22 mouse cellular contexts compared by ENCODE assay signal in genomic region chr16:9940716-9941115, GRCm38 (mm10). TPM values are rescaled to one million over a fixed set of nuclear protein-coding genes. Genes with fewer than 3 reads are reported as not detected.
DNase-seq lines count a peak whose midpoint lies in the region; ATAC-seq and TF ChIP-seq lines count a peak whose summit lies in the region.
"Had no signal": no experiment of that assay in that cellular context is flagged by ENCODE, and none has a peak within 500 bp of the region (broad histone marks: within the 10 kb centered on the region; RNA-seq: fewer than 3 reads in every experiment).

No protein-coding gene starts in this region.

- H3K9ac ChIP-seq in liver, postnatal 0 days (replicated peaks), result no peak overlapping the region
- H3K9ac ChIP-seq: forebrain, embryonic 13.5 days; heart, embryonic 12.5 days; heart, embryonic 15.5 days; hindbrain, embryonic 14.5 days had no signal

- no peak for ATAC-seq in liver, postnatal 0 days
- ATAC-seq: activated CD4-positive, CD25-positive, alpha-beta regulatory T cell, adult 4 months; forebrain, embryonic 13.5 days; forebrain, embryonic 16.5 days; hindbrain, postnatal 0 days; inflammation-experienced regulatory T-cells, adult 6 months; intestine, embryonic 16.5 days had no signal

- H3K27ac ChIP-seq in liver, postnatal 0 days (ENCODE audit: low read depth), result no peak overlapping the region
- H3K27ac ChIP-seq: forebrain, embryonic 10.5 days; forebrain, embryonic 13.5 days; heart, embryonic 15.5 days; hindbrain, embryonic 14.5 days; hindbrain, postnatal 0 days had no signal

- no peaks in the 10 kb centered on the region for H3K9me3 ChIP-seq in liver, postnatal 0 days (ENCODE audit: low read length)
- H3K9me3 ChIP-seq: forebrain, embryonic 10.5 days; forebrain, embryonic 13.5 days; heart, embryonic 12.5 days; heart, embryonic 15.5 days had no signal

- no peak overlapping the region for H3K4me3 ChIP-seq in liver, postnatal 0 days (ENCODE audit: low read depth, low read length)
- H3K4me3 ChIP-seq: forebrain, embryonic 10.5 days; forebrain, embryonic 13.5 days; heart, embryonic 12.5 days; heart, embryonic 15.5 days had no signal

- no peaks in the 10 kb centered on the region for H3K27me3 ChIP-seq in liver, postnatal 0 days (ENCODE audit: insufficient read depth, low read length)
- H3K27me3 ChIP-seq: forebrain, embryonic 13.5 days; heart, embryonic 12.5 days; heart, embryonic 15.5 days had no signal

- TF ChIP-seq EP300 in liver, postnatal 0 days (IDR thresholded peaks at IDR 0.05; ENCODE audit: low read depth), result no peak

- WGBS in liver, postnatal 0 days (ENCODE audit: insufficient replicate concordance), result 74% methylated on average over 7 of the region's 7 CpGs

- TF ChIP-seq CTCF in liver, postnatal 0 days (IDR thresholded peaks at IDR 0.05; ENCODE audit: low read depth), result no peak

- DNase-seq in cerebellum, adult 11-12 months, result peak; percentile 65
- no peak for DNase-seq in cerebellum, adult 11 months
- DNase-seq in heart, adult 11 months, result peak; percentile 64
- no peak for DNase-seq in heart, postnatal 4 days
- peak; percentile 34 to 47 for DNase-seq in cerebellum, postnatal 10 days
- no peak for DNase-seq in retina, embryonic 14.5 days (ENCODE audit: low spot score)
- no peak for DNase-seq in layer of hippocampus, adult 9-10 months (ENCODE audit: low spot score)
- DNase-seq in liver, postnatal 0 days, result no peak
- DNase-seq: gastrocnemius, postnatal 10 days; heart, adult 18-20 months; heart, postnatal 36 days; kidney, adult 18-20 months had no signal

- H3K4me2 ChIP-seq in liver, postnatal 0 days (ENCODE audit: low read depth, low read length), result no peak overlapping the region
- H3K4me2 ChIP-seq: forebrain, embryonic 13.5 days; heart, embryonic 12.5 days; heart, embryonic 15.5 days; hindbrain, embryonic 14.5 days had no signal

- H3K4me1 ChIP-seq in liver, postnatal 0 days (ENCODE audit: insufficient read depth), result no peaks in the 10 kb centered on the region
- H3K4me1 ChIP-seq: forebrain, embryonic 10.5 days; forebrain, embryonic 13.5 days; heart, embryonic 12.5 days; heart, embryonic 15.5 days had no signal

- H3K36me3 ChIP-seq in liver, postnatal 0 days (replicated peaks; ENCODE audit: insufficient read depth, low read length), result no peaks in the 10 kb centered on the region
- H3K36me3 ChIP-seq: forebrain, embryonic 10.5 days; heart, embryonic 12.5 days; heart, embryonic 15.5 days had no signal

RNA-seq across cellular contexts. Expression of gene Grin2a, which starts 54.6 kb away (rescaled TPM):
- under 1 TPM; 0.54 to 0.62 TPM for total RNA-seq in heart, postnatal 4 days (2021)
- polyA plus RNA-seq in liver, postnatal 0 days (2015; fragmentation: Nextera tagmentation; extraction: Ambion mirVana), result not detected in 2 replicates
- polyA plus RNA-seq: activated CD4-positive, CD25-positive, alpha-beta regulatory T cell, adult 4 months; inflammation-experienced regulatory T-cells, adult 6 months had no signal

Comparison
In these comparisons a context has a peak if more than half of its experiments do, and no peak if none do; other contexts are left out.
1. DNase-seq: peak in cerebellum, adult 11-12 months (single experiment), heart, adult 11 months (single experiment) and cerebellum, postnatal 10 days (2 of 2); none in cerebellum, adult 11 months (single experiment), heart, postnatal 4 days (single experiment), retina, embryonic 14.5 days (single experiment), layer of hippocampus, adult 9-10 months (single experiment) and liver, postnatal 0 days (single experiment).